In the genomic region with DNA sequence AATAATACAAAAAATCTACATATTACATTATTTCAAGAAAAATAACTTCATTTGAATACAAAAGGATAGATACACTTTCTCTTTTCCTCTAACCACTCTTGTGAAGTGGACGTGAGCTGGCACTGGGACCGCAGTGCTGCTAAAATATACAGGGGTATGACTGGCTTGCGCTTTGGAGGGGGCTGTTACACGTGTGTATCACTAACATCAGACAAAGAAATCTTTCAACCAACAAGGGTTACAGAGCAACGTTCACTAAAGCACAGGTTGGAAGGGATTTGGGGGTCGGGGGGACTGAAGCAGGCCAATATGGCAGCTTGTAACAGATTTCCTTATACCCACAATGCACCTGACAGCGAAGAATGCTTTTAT, we compare ENCODE assay signal across 8 mouse cellular contexts.
DNase-seq lines count a peak whose midpoint lies in the region; ATAC-seq and TF ChIP-seq lines count a peak whose summit lies in the region.

No protein-coding gene starts in this region.

- DNase-seq in heart, embryonic 10.5 days (ENCODE audit: low spot score), result no peak
- DNase-seq in heart, postnatal 36 days, result no peak
- DNase-seq in lung, postnatal 0 days (ENCODE audit: low spot score), result no peak
- no peak for DNase-seq in lung, postnatal 4 days
- no peak for DNase-seq in stomach, postnatal 0 days (ENCODE audit: low spot score)
- no peak for DNase-seq in ovary, postnatal 14 days (ENCODE audit: low spot score)

- no peak overlapping the region for H3K9ac ChIP-seq in lung, postnatal 0 days (replicated peaks; ENCODE audit: low read depth)
- H3K9ac ChIP-seq in limb, embryonic 12.5 days (replicated peaks), result no peak overlapping the region
- no peak overlapping the region for H3K9ac ChIP-seq in stomach, postnatal 0 days (ENCODE audit: low read length)

- no peaks in the 10 kb centered on the region for H3K36me3 ChIP-seq in heart, embryonic 10.5 days
- no peaks in the 10 kb centered on the region for H3K36me3 ChIP-seq in lung, postnatal 0 days (ENCODE audit: insufficient read depth, low read length)
- H3K36me3 ChIP-seq in limb, embryonic 12.5 days, result no peaks in the 10 kb centered on the region
- H3K36me3 ChIP-seq in stomach, postnatal 0 days (ENCODE audit: control insufficient read depth, insufficient read depth, low read length), result no peaks in the 10 kb centered on the region

- H3K4me1 ChIP-seq in heart, embryonic 10.5 days, result peaks cover 10% of the 10 kb centered on the region
- no peaks in the 10 kb centered on the region for H3K4me1 ChIP-seq in lung, postnatal 0 days (ENCODE audit: insufficient read depth, low read depth, low read length)
- peaks cover 10% of the 10 kb centered on the region; the same call in 1 of the 2 replicates for H3K4me1 ChIP-seq in limb, embryonic 12.5 days (replicated peaks)
- no peaks in the 10 kb centered on the region; the same call in 1 of the 2 replicates for H3K4me1 ChIP-seq in stomach, postnatal 0 days (replicated peaks; ENCODE audit: control insufficient read depth, insufficient read depth)

- no peak for ATAC-seq in lung, postnatal 0 days
- ATAC-seq in limb, embryonic 12.5 days (ENCODE audit: insufficient number of reproducible peaks, insufficient read depth, low FRiP score, low TSS enrichment, low read depth), result peak; percentile 70
- ATAC-seq in stomach, postnatal 0 days (ENCODE audit: low FRiP score, low TSS enrichment), result no peak
- ATAC-seq in erythroblast, adult 5-6 weeks (replicated peaks; ENCODE audit: low FRiP score, poor library complexity, severe bottlenecking), result no peak

- TF ChIP-seq CTCF in lung, postnatal 0 days (IDR thresholded peaks at IDR 0.05), result no peak
- TF ChIP-seq CTCF in stomach, postnatal 0 days (IDR thresholded peaks at IDR 0.05; ENCODE audit: low read depth), result no peak

- peak overlapping the region; percentile 61 for H3K4me3 ChIP-seq in heart, embryonic 10.5 days
- no peak overlapping the region for H3K4me3 ChIP-seq in lung, postnatal 0 days (ENCODE audit: low read depth, low read length)
- H3K4me3 ChIP-seq in limb, embryonic 12.5 days (replicated peaks), result peak overlapping the region; percentile 45
- no peak overlapping the region for H3K4me3 ChIP-seq in stomach, postnatal 0 days (ENCODE audit: low read depth, low read length)

- TF ChIP-seq EP300 in lung, postnatal 0 days (IDR thresholded peaks at IDR 0.05), result no peak
- no peak for TF ChIP-seq EP300 in stomach, postnatal 0 days (optimal IDR thresholded peaks at IDR 0.05)

- H3K9me3 ChIP-seq in heart, embryonic 10.5 days, result no peaks in the 10 kb centered on the region
- no peaks in the 10 kb centered on the region for H3K9me3 ChIP-seq in lung, postnatal 0 days (ENCODE audit: low read length)
- H3K9me3 ChIP-seq in limb, embryonic 12.5 days, result no peaks in the 10 kb centered on the region
- no peaks in the 10 kb centered on the region for H3K9me3 ChIP-seq in stomach, postnatal 0 days (ENCODE audit: control insufficient read depth, low read length)

- no peaks in the 10 kb centered on the region for H3K27me3 ChIP-seq in heart, embryonic 10.5 days (ENCODE audit: insufficient read depth, poor library complexity, severe bottlenecking)
- H3K27me3 ChIP-seq in lung, postnatal 0 days (replicated peaks; ENCODE audit: insufficient read depth, low read length), result no peaks in the 10 kb centered on the region
- H3K27me3 ChIP-seq in limb, embryonic 12.5 days, result no peaks in the 10 kb centered on the region
- H3K27me3 ChIP-seq in stomach, postnatal 0 days (ENCODE audit: control insufficient read depth, insufficient read depth, low read length), result no peaks in the 10 kb centered on the region

- H3K27ac ChIP-seq in heart, embryonic 10.5 days, result no peak overlapping the region
- H3K27ac ChIP-seq in lung, postnatal 0 days (ENCODE audit: low read length), result no peak overlapping the region
- H3K27ac ChIP-seq in limb, embryonic 12.5 days, result no peak overlapping the region
- H3K27ac ChIP-seq in stomach, postnatal 0 days (replicated peaks), result no peak overlapping the region

- peak overlapping the region; percentile 52; the same call in 1 of the 2 replicates for H3K4me2 ChIP-seq in lung, postnatal 0 days (replicated peaks; ENCODE audit: low read depth, low read length)
- peak overlapping the region; percentile 84 for H3K4me2 ChIP-seq in limb, embryonic 12.5 days
- H3K4me2 ChIP-seq in stomach, postnatal 0 days (replicated peaks; ENCODE audit: low read depth), result peak overlapping the region; percentile 73

- 62% methylated on average over 7 of the region's 7 CpGs for WGBS in heart, embryonic 10.5 days
- 67% methylated on average over 7 of the region's 7 CpGs for WGBS in lung, postnatal 0 days
- WGBS in limb, embryonic 12.5 days, result 66% methylated on average over 7 of the region's 7 CpGs
- 72% methylated on average over 7 of the region's 7 CpGs for WGBS in stomach, postnatal 0 days

- intact Hi-C loops in heart, postnatal 36 days (cut with DNase I), result no loop called here

Comparison
In these comparisons a context has a peak if more than half of its experiments do, and no peak if none do; other contexts are left out.
1. H3K4me3 ChIP-seq: peak in heart, embryonic 10.5 days (single experiment) and limb, embryonic 12.5 days (single experiment); none in lung, postnatal 0 days (single experiment) and stomach, postnatal 0 days (single experiment).
2. Peak in every context shown above with its lines, with median percentiles within 50 percentile points of each other: H3K4me2 ChIP-seq.